Mouse (Mus musculus) brain, embryonic 14.5 days (tissue): Measurements from ENCODE around the gene Cdk2ap2.

Source experiments
- CTCF ChIP-seq: fragments of 200-500 bp; IDR thresholded peaks from 2 replicates; pipeline ENCODE4 v1.5.1; 2012; ENCODE audit warnings: inconsistent platforms, mild to moderate bottlenecking, moderate library complexity, borderline replicate concordance; ENCODE audit not compliant: insufficient read depth, insufficient read length; ENCODE audit errors: extremely low read depth
- POLR2A ChIP-seq: fragments of 200-500 bp; IDR thresholded peaks from 2 replicates; pipeline ENCODE4 v1.6.1; 2012; ENCODE audit warnings: mild to moderate bottlenecking, inconsistent platforms, borderline replicate concordance; ENCODE audit not compliant: poor library complexity, insufficient read depth, insufficient read length, severe bottlenecking; ENCODE audit errors: extremely low read depth

DNA sequence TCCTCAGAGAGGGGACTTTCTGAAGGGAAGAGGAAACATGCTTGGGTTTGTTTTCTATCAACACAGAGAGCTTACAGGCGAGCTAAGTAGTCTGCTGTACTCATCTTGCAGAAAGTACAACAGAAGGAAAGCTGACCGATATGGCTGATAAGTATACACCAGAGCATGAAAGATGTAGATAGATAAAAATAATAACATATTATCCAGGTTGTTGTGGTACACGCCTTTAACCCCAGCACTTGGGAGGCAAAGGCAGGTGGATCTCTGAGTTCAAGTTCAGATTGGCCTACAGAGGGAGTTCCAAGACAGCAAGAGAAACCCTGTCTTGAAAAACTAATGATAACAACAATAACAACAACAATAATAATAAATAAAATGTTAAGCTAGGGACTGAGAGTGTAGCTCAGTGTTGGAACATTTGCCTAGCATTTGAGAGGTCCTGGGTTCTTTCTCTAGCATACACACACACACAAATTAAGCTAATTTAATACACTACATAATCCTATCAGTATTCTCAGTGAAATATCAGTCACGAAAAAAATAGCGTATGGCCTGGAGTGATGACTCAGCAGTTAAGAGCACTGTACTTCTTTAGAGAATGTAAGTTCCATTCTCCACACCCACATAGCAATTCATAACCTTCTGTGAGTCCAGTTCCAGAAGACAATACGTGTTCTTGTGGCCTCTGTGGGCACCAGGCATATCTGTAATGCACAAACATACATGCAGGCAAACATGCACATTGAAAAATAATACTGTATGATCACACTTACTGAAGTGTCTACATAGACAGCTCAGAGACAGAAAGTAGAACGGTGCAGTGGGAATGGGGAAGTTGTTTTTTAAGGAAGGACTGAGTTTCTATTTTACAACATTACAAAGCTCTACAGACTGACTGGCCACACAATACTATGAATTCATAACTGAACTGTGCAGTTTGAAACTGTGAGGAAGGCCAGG is 25.7 kb downstream of the Cdk2ap2 start:
- TF ChIP-seq CTCF (no peak), POLR2A (no peak)
